Mouse (Mus musculus): Measurements from ENCODE around the gene Gsk3b.

DNA sequence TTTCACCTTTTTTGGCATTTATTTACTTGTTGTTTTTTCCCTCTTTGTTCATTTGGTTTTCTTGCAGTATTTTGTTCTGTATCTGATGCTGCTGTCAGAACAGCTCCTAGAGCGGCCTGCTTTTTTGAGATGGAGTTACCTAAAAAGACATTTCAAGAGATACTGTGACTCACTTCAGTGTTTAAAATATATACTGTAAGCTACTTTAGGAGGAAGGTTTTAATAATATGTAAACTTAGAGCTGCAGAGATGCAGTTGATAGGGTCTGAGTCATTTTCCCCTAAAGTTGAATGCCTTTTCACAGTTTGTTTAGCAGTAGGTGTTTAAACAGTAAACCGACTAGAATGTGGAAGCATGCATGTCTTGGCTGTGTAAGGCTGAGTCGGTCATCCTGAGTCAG is 101.7 kb downstream of the Gsk3b start:
- no peak for TF ChIP-seq CTCF (IDR thresholded peaks at IDR 0.05; ENCODE audit: low read depth)
- no peak for TF ChIP-seq EP300 (optimal IDR thresholded peaks at IDR 0.05)
